Mouse (Mus musculus): ENCODE results near the gene Aig1.
"Not testable (repeated sequence)": the region's sequence is repeated elsewhere in the genome, so short reads cannot be mapped to it uniquely, and the experiment has no call there.

Aig1 gene

DNA sequence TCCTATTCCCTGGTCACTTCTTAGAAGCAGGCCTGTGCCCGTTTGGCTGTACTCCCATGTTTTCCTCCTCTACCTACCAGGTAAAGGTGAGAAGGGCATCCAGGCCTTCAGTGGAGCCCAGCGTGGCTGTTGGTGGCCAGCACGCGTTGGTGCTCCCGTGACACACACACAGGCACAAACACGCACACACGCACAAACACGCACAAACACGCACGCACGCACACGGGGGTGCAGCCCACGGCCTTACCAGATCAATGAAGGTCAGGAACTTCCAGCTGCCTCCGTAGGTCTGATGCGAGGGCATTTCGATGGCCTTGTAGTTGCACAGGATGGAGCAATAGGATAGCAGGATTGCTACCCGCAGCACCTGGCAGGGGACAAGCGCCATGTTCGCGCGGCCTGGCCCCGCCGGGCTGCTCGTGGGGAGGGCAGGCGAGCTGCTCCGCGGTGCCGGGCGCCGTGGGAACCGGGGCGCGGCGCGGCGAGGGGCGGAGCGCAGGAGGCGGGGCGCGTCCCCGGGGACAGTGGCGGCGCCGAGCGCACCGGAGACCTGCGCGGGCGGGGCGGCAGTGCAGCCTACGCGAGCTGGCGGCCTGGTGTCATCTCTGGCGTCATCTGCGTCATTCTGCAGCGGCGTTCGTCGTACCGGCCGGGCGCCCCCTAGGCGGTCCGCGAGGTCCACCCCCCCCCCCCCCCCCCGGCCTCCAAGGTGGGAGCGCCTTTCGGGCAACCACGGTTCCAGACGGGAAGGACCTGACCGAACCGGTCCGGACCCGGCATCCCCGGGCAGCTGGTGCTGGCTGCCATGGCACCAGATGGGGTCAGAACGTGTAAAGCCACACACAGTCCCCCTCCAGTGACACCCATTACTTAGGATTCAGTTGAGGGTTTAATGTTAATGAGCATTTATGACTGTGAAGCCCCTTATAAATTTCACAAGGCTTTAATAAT lies at the start of gene Aig1:
TSS of gene Aig1 (minus strand) at position 610 of the 951 bp plus-strand sequence.
- peak; percentile 76 to 78 for DNase-seq (ENCODE audit: low spot score in 2 of 2)

- DNase-seq (ENCODE audit: low spot score in 2 of 2): peak; percentile 11 to 38
These were observed 48.0 kb upstream of the Aig1 start for GRCm38 (mm10) chr10:13916645-13917342.

DNA sequence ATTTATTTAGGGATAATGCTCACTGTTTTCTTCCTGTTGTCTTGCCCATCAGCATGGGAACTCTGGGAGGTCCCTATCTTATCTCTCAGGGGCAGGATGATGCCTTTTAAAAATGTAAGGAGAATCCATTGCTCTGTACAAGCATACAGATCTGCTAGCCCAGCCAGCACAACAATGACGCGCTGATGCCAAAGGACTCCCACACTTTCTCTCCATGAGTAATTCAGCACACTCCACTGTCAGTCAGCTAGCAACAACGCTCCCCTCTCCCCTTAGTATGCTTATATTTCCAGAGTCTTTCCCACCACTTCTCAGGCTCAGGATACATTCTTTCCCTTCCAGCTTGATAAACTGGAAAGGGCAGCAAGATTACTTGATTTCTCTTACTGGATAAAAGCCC lies 46.4 kb upstream of the Aig1 start:
- DNase-seq (ENCODE audit: low spot score in 2 of 2): no peak

- no peak for DNase-seq (ENCODE audit: low spot score in 2 of 2)
These were observed 44.9 kb upstream of the Aig1 start for GRCm38 (mm10) chr10:13913689-13914088.

- DNase-seq (ENCODE audit: low spot score in 2 of 2): no peak
These were observed 37.5 kb upstream of the Aig1 start for GRCm38 (mm10) chr10:13906261-13906741.

DNA sequence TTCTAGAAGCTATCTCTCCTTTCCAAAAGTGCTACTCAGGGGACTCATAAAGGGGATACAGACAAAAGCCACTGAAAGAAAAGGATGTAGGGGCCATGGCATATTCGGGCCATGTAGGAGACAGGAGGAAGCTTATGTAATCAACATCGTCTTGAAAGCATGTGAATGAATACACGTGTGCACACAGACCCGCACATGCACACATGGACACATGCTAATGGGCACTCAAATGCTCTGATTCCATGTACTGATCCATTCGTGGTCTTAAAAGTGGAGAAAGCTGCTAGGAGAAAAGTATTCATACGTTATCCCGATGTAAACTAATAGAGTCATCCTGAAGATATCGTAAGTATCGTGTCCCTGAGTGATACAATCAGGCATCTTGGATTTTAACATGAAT lies 36.8 kb upstream of the Aig1 start:
- DNase-seq (ENCODE audit: low spot score in 2 of 2): no peak

DNA sequence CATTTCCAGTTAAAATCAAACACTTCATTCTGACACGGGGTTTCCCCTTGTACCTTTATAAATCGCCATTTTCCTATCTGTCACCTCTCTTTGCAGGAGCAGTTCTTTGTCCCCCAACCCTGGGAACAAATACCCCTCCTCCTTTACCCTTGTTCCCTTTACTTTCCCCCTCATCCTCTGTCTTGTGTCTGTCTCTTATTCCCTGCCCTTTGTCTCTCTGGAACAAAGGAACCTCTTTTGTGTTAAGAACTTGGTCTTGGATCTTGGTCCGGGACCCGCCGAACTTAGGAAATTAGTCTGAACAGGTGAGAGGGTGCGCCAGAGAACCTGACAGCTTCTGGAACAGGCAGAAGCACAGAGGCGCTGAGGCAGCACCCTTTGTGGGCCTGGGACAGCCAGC lies 24.0 kb upstream of the Aig1 start:
- not testable (repeated sequence) for DNase-seq (ENCODE audit: low spot score in 2 of 2)

GRCm38 (mm10) chr10:13882975-13883875 lies 14.4 kb upstream of the Aig1 start:
- DNase-seq (ENCODE audit: low spot score in 2 of 2): no peak

GRCm38 (mm10) chr10:13882490-13882889 lies 13.7 kb upstream of the Aig1 start:
- DNase-seq (ENCODE audit: low spot score in 2 of 2): no peak

- DNase-seq (ENCODE audit: low spot score in 2 of 2): no peak
These were observed 9.9 kb upstream of the Aig1 start for GRCm38 (mm10) chr10:13878696-13879095.

DNA sequence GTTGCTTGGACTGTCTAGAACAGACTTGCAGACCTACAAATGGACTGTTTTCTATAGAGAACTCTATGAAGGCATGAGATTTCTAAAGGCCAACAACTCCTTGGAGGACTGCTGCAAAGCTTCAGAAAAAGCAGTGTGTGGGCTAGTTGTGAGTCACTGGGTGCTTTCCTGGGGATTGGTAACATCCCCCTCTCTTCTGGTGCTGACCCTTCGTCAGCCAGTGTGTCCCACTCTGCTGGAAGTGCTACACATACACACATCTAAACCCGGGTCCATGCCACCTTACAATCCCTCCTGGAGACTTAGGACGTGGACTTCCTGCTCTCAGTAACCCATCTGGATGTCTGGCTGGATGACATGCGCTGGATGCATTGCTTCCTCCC lies 6.2 kb upstream of the Aig1 start:
- no peak for DNase-seq (ENCODE audit: low spot score in 2 of 2)

DNA sequence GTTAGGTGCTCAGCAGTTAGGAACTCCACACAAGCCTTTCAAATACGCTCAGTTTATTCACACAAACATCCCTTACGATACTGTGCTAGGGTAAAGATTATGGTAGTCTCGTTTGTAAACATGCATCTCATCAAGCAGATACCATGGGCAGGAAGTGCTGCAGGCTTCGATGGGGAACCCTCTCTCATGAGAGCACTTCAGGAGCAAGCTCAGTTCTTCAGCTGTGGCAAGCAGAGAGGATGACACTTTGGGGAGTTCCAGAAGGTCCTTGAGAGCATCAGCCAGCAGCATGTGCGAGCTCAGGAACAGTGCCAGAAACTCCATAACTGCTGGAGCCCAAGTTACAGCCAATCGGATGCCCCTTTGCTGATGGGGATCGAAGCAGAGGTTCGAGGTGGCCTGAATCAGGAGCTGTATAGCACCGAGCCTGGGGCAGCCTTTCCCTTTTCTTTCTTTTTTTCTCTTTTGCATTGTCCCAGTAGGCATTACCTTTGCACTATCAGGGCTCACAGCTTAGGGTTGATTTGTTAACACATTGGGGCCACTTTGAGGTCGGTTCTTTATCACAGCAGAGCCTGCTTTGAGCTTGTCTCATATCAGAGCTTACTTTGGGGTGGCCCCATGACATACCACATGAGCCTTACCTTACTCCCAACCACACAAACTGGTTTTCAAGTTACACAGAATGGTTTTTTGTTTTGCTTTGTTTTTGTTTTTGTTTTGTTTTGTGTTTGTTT lies 5.7 kb upstream of the Aig1 start:
- no peak for DNase-seq (ENCODE audit: low spot score in 2 of 2)

- DNase-seq (ENCODE audit: low spot score in 2 of 2): no peak
These were observed 1.8 kb upstream of the Aig1 start for GRCm38 (mm10) chr10:13870531-13870930.

DNA sequence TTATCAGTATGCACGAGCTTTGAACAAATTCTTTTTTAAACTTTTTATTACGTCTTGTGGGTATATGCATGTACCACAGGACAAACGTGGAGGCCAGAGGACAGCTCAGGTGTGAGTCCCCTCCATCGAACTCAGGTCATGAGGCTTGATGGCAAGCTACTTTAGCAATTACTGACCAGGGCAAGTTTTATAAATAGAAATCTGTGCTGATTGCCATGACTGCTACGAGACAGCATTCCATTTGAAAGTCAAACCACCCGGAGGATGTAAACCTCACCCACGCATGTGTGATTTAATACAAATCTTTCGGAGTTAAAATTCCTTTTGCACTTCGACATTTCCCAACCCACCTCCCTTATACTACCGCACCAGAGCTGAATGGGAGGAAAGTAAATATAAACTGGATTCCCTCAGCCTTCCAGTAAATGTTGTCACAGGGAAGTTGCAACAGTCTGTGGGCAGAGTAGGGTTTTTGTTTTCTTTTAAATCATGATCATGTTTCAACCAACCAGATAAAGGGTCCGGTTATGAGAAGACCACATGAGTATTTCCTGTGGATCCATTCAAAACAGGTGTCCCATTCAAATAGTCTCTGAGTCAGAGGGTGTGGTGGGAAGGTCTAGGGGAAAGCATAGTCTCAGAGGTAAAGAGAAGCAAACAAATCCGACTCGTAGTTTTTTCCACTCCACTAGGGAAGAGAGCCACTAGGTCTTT lies 699 bp upstream of the Aig1 start:
- peak; percentile 25 to 29 for DNase-seq (ENCODE audit: low spot score in 2 of 2)

- peak; percentile 41 to 55 for DNase-seq (ENCODE audit: low spot score in 2 of 2)
These were observed 2.4 kb downstream of the Aig1 start for GRCm38 (mm10) chr10:13866391-13866790.

DNA sequence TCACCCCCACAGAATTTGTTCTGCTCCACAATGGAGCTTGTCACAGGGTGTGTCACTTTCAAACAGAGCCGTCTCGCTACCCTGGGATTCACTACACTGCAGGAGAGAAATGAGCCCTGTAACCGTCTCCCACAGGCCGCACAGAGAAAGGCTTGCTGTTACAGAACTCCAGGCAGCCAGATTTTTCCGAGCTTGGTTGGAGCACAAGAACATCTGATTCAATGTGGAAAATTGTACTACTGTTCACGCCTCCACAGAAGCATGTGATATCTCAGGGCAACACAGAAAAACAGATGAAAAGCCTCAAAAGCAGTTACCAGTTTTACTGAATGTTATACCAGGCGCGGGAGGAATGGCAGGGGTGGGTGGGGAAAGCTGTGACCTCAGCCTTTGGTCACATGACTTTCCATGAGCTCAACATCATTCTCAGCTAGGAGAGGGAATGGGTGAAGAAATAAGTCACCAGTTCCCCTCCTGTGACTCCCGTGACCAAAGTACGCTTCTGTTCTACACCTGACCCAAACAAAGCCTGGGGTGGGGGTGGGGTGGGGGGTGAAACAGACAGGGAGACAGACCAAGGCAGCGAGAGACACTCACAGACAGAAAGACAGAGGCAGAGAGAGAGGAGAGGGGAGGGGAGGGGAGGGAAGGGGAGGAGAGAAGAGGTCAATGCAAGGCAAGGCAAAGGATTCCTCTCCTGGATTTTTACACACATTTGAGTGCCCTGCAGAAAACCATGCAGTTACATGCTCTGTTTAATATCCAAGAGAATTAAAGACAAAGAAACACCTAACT lies 7.5 kb downstream of the Aig1 start:
- DNase-seq (ENCODE audit: low spot score in 2 of 2): no peak

DNA sequence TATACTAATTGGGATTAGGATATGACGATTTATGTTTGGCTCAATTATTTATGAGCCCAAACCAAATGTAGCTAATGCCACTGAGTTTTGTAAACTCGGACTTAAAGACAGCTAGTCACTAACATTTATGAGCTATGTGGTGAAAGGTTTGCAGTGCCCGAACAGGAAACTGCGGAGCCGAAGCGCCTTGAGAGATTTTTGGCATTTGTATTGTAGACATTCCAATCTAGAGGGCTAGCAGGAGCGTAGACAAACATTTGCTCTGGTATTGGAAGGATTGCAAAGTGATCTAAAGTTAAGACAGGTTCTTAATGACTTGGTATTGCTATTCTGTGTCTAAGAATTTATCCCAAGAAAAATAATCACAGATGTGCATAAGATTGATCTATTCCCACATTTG lies 12.3 kb downstream of the Aig1 start:
- no peak for DNase-seq (ENCODE audit: low spot score in 2 of 2)

DNA sequence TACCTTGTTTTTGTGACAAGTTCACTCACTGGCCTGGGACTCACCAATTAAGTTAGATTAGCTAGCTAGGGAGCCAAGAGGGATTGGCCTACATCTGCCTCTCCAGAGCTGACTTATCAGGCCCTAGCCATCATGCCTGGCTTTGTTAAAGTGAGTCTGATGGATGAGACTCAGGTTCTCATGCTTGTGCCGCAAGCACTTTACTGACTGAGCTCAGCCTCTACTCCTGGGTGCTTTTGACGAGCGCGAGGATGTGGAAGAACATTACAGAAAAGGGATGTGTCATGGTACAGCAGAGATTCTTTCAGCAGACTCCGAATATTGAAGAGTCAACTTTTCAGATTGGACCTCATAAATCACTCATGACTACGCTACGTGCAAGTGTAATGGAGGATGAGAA lies 12.8 kb downstream of the Aig1 start:
- DNase-seq (ENCODE audit: low spot score in 2 of 2): no peak

GRCm38 (mm10) chr10:13855111-13855510 lies 13.7 kb downstream of the Aig1 start:
- no peak for DNase-seq (ENCODE audit: low spot score in 2 of 2)

- no peak for DNase-seq (ENCODE audit: low spot score in 2 of 2)
These were observed 18.7 kb downstream of the Aig1 start for GRCm38 (mm10) chr10:13850071-13850470.

Data from heart, adult 9 months (tissue).